Mouse (Mus musculus): ENCODE data around the gene Cdc123. TPM values are rescaled to one million over a fixed set of nuclear protein-coding genes. Genes with fewer than 3 reads are reported as not detected.

Gene Cdc123
- 100 to 1,000 TPM; 139 to 167 TPM for total RNA-seq (2021)

- intact Hi-C loops (cut with DNase I) = loop anchor here (2.0 kb wide), 1 partner anchor 106 kb away; the partner anchor contains the start of gene Upf2
- peak; percentile 91 to 93 for DNase-seq (ENCODE audit: low spot score in 2 of 2)
Measured at GRCm38 (mm10) chr2:5844873-5845631, at the start of gene Cdc123, which contains the start of gene Nudt5. Gene Cdc123 (minus strand): TSS chr2:5845164. Gene Nudt5 (plus strand): TSS chr2:5845019.

GRCm38 (mm10) chr2:5894296-5894695 lies 49.3 kb upstream of the Cdc123 start:
- intact Hi-C loops (cut with DNase I) = loop anchor here (5.0 kb wide), 1 partner anchor 58 kb away; the partner anchor contains the start of gene Upf2

DNA sequence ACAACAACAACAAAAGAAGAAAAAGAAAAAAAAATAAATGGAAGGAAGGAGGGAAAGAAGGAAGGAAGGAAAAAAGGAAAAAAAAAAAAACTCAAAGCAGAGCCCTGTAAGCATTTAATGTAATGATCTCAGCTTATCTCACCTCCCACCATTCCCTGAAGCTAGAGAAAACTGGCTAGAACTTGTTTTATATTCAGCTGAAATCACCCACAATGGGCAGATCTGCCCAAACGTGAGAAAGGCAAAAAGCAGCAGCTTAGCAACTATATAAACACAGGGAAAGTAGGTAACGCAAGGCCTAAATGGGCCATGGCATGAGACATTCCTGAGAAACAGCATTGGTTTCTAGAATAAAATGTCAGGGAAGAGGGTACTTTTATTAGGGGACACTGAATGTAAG lies 44.4 kb upstream of the Cdc123 start:
- no peak for DNase-seq (ENCODE audit: low spot score in 2 of 2)
- intact Hi-C loops (cut with DNase I) = no loop called here

More at GRCm38 (mm10) chr2:5894296-5894695, 49.3 kb upstream of the Cdc123 start:
- DNase-seq (ENCODE audit: low spot score in 2 of 2) = no peak

- intact Hi-C loops (cut with DNase I) = no loop called here
- DNase-seq (ENCODE audit: low spot score in 2 of 2) = no peak
Measured at GRCm38 (mm10) chr2:5888865-5889264, 43.9 kb upstream of the Cdc123 start.

DNA sequence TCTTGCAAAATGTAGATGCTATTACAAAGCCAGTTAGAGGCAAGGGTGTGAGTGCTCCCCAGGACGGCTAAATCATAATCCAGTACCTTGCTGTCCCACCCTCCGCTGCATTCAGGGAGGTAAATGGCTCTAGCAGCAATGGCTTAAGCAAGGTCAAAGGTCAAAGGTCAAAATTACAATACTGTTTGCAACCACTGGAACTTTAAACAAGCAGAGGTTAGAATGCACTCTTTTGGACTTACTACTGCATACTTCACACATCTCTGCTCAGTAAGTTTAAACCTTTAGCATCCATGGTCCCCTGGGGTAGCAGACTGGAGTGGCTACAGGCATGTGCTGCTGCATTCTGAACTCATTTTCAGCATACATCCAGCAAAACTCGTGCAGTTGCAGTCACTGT lies 32.5 kb upstream of the Cdc123 start:
- intact Hi-C loops (cut with DNase I) = no loop called here
- DNase-seq (ENCODE audit: low spot score in 2 of 2) = no peak

GRCm38 (mm10) chr2:5869746-5870145 lies 24.8 kb upstream of the Cdc123 start:
- DNase-seq (ENCODE audit: low spot score in 2 of 2) = no peak
- intact Hi-C loops (cut with DNase I) = no loop called here

GRCm38 (mm10) chr2:5867681-5868080 lies 22.7 kb upstream of the Cdc123 start:
- DNase-seq (ENCODE audit: low spot score in 2 of 2) = no peak
- intact Hi-C loops (cut with DNase I) = no loop called here

GRCm38 (mm10) chr2:5862834-5863233 lies 17.9 kb upstream of the Cdc123 start, which contains the start of gene Gm13199:
Gene Gm13199 (minus strand): TSS chr2:5862934.
- no peak for DNase-seq (ENCODE audit: low spot score in 2 of 2)
- intact Hi-C loops (cut with DNase I) = no loop called here

DNA sequence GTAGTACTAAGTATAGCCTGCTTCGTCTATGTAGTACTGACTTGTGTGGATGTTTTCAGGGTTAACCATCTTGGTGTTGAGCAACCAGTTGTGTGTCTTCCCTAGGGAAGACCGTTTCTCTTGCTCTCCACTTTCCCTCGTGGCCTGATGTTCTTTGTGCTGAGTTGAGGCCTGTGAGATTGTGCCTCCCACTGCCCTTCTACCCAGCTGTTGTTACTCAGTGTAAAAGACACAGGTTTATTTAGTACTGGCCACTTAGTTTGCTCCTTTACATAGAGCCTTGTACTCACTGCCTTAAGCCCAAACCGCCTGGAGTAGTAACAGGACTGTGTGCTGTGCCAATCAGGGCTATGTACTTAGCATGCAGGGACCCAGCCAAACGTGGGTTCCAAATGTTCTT lies 6.9 kb upstream of the Cdc123 start:
- DNase-seq (ENCODE audit: low spot score in 2 of 2) = no peak
- intact Hi-C loops (cut with DNase I) = no loop called here

DNA sequence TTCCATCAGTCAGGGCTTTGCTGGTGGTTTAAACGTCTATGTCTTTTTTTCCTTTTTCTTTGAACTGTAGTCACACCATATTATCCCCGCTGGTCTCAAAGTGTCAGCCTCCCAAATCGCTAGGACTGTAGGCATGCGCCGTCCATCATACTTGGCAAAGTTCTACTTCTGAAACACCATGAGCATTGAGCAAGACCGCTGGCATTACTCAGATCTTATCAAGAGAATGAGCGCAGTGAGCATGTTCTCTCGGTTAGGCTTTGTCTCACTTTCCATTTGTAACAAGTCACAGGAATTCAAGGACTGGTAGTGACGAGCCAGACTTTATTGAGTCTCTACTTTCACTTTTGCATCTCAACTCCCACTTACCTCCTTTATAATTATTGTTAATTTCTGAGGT lies 6.2 kb upstream of the Cdc123 start:
- DNase-seq (ENCODE audit: low spot score in 2 of 2) = no peak
- intact Hi-C loops (cut with DNase I) = no loop called here

DNA sequence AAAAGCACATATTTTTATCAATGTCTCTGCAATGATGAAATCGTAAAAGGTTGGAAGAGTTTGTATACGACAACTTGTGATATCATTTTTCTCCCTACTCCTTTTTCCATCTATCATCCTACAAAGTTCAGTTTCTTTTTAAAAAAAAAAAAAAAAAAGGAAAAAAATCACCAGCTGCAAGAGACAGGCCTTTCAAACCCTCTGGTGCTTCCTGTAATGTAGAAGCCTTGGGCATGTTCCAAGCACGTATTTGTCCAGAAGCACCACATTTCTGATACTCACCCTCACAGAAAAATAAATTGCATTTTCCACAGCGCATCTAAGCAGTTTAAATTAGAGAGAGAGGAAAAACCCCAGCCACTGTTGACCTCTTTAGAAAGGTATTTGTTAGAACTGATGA lies 862 bp upstream of the Cdc123 start:
- DNase-seq (ENCODE audit: low spot score in 2 of 2) = no peak
- intact Hi-C loops (cut with DNase I) = loop anchor here (2.0 kb wide), 1 partner anchor 105 kb away; the partner anchor contains the start of gene Upf2

GRCm38 (mm10) chr2:5844181-5844872 lies 637 bp downstream of the Cdc123 start:
- intact Hi-C loops (cut with DNase I) = loop anchor here (2.0 kb wide), 1 partner anchor 106 kb away; the partner anchor contains the start of gene Upf2
- DNase-seq (ENCODE audit: low spot score in 2 of 2) = no peak

- no peak for DNase-seq (ENCODE audit: low spot score in 2 of 2)
- intact Hi-C loops (cut with DNase I) = no loop called here
Measured at GRCm38 (mm10) chr2:5840815-5841214, 4.1 kb downstream of the Cdc123 start.

DNA sequence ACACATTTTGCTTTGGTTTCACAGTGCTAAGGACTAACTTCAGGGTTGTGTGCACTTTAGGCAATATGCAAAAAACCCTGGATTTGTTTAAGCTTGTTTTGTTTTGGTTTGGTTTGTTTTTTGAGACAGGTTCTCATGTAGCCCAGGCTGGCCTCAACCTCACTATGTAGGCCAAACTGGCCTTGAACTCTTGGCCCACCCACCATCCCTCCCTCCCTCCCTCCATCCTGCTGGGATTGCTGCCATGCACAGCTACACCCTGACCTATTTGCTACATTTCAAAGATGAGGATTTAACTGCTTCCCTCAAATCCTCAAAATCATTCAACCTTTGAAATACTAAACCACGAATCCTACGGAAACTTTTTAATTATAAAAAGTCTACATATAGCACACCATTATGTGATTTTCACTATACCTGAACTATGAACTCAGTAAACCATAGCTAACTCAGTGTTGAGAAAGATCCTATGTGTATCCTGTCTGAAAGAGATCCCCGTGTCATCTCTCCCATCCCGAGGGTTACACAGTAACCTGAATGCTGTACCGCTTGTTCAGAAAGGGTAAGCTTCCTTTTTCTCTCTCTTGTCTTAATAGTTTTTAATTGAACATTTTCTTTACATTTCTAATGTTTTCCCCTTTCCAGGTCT lies 19.6 kb downstream of the Cdc123 start:
- intact Hi-C loops (cut with DNase I) = no loop called here
- no peak for DNase-seq (ENCODE audit: low spot score in 2 of 2)

GRCm38 (mm10) chr2:5824685-5825084 lies 20.3 kb downstream of the Cdc123 start:
- intact Hi-C loops (cut with DNase I) = no loop called here
- DNase-seq (ENCODE audit: low spot score in 2 of 2) = no peak

DNA sequence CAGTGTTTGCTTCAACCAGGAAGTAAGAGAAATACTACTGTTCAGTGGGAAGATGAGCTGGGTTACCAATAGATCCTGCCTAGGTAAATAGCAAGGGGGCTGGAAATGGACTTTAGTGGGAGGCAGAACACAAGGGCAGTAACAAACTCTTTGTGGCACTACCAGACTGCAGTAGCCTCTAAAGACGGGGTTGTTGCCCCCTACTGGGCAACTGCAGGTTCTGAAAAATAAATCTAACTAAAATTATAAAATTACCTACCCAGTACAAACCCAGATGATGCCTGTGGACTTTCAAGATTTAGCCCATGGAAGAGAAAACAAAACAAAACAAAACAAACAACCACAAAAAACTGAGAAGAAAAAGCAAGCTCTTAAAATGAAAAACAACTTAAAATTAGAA lies 20.8 kb downstream of the Cdc123 start:
- intact Hi-C loops (cut with DNase I) = no loop called here
- no peak for DNase-seq (ENCODE audit: low spot score in 2 of 2)

DNA sequence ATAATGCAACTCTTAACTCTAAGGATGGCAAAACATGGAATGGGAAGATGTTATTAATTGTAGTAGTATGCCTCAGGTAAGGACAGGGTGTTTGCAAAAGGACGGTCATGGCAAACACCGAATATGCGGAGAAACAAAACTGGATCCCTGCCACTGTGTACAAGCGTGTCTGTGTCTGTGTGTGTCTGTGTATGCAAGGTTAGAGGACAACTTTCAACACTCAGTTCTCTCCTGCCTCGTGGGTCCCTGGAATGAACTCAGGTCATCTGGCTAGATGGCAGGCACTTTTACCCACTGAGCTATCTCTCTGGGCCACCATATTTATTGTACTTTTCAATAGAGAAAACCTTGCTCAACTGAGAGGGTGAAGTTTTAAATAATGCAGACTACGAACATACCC lies 22.5 kb downstream of the Cdc123 start:
- intact Hi-C loops (cut with DNase I) = no loop called here
- DNase-seq (ENCODE audit: low spot score in 2 of 2) = no peak

GRCm38 (mm10) chr2:5821264-5821663 lies 23.7 kb downstream of the Cdc123 start:
- DNase-seq (ENCODE audit: low spot score in 2 of 2) = no peak
- intact Hi-C loops (cut with DNase I) = no loop called here

GRCm38 (mm10) chr2:5811235-5811782 lies 33.7 kb downstream of the Cdc123 start:
- no peak for DNase-seq (ENCODE audit: low spot score in 2 of 2)
- intact Hi-C loops (cut with DNase I) = no loop called here

Measured in left cerebral cortex, postnatal 36 days (tissue).